23 mouse cellular contexts compared by ENCODE assay signal in the genomic region with DNA sequence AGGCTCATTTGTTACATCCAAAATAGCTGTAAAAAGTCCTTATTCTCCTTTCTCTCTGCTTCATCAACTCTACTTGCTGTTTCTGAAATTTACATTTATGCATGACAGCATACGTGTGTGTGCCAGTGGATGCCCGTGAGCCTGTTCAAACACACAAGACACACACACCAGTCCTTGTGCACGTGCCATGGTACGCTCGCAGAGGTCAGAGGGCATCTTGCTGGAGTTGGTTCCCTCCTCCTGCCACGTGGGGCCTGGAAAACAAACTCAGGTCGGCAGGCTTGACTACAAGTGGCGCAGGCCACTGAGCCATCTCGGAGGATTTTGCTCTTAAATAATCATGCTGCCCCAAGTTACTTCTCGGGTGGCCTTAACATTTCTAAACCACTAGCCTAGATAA. TPM values are rescaled to one million over a fixed set of nuclear protein-coding genes. Genes with fewer than 3 reads are reported as not detected.
DNase-seq lines count a peak whose midpoint lies in the region; ATAC-seq lines count a peak whose summit lies in the region.
"Had no signal": no experiment of that assay in that cellular context is flagged by ENCODE, and none has a peak within 500 bp of the region (broad histone marks: within the 10 kb centered on the region; RNA-seq: fewer than 3 reads in every experiment).

No protein-coding gene starts in this region.

- peak overlapping the region; percentile 49 for H3K4me3 ChIP-seq in liver, embryonic 13.5 days (replicated peaks)
- H3K4me3 ChIP-seq in hindbrain, embryonic 13.5 days: no peak overlapping the region
- H3K4me3 ChIP-seq: embryonic facial prominence, embryonic 15.5 days; left cerebral cortex, adult 2 months; midbrain, embryonic 15.5 days; neural tube, embryonic 12.5 days had no signal

- 0 out of 2 replicates have a peak, but pooled peaks have one; percentile 16 for ATAC-seq in liver, embryonic 13.5 days (ENCODE audit: low read depth)
- no peak for ATAC-seq in hindbrain, embryonic 13.5 days (ENCODE audit: low FRiP score)
- ATAC-seq: forebrain, embryonic 14.5 days; hindbrain, embryonic 16.5 days; intestine, embryonic 16.5 days; midbrain, embryonic 15.5 days had no signal

- peak; percentile 86 for DNase-seq in heart, adult 11 months
- no peak for DNase-seq in heart, adult 8-10 months (ENCODE audit: low spot score)
- DNase-seq in liver: peak; percentile 42
- no peak for DNase-seq in liver, embryonic 13.5 days
- peak; percentile 79 for DNase-seq in yolk sac, embryonic 10.5 days (ENCODE audit: low spot score)
- DNase-seq in right cerebral cortex, adult 18-20 months: no peak
- DNase-seq: B cell, adult 2 months; cerebellum, adult 18-20 months; cerebellum, postnatal 36 days; lung, postnatal 4 days had no signal

- H3K27me3 ChIP-seq in liver, embryonic 13.5 days: no peaks in the 10 kb centered on the region
- H3K27me3 ChIP-seq in hindbrain, embryonic 13.5 days: 0 out of 2 replicates have a peak, but pooled peaks cover 6% of the 10 kb centered on the region
- H3K27me3 ChIP-seq: embryonic facial prominence, embryonic 15.5 days; midbrain, embryonic 15.5 days; neural tube, embryonic 12.5 days had no signal

- no peaks in the 10 kb centered on the region for H3K9me3 ChIP-seq in liver, embryonic 13.5 days (replicated peaks)
- peaks cover 5% of the 10 kb centered on the region; the same call in 1 of the 2 replicates for H3K9me3 ChIP-seq in hindbrain, embryonic 13.5 days
- H3K9me3 ChIP-seq: embryonic facial prominence, embryonic 15.5 days; midbrain, embryonic 15.5 days; neural tube, embryonic 12.5 days had no signal

- no peak overlapping the region for H3K27ac ChIP-seq in liver, embryonic 13.5 days
- no peak overlapping the region for H3K27ac ChIP-seq in hindbrain, embryonic 13.5 days
- H3K27ac ChIP-seq: embryonic facial prominence, embryonic 15.5 days; left cerebral cortex, adult 2 months; midbrain, embryonic 15.5 days; neural tube, embryonic 12.5 days had no signal

- H3K36me3 ChIP-seq in liver, embryonic 13.5 days: no peaks in the 10 kb centered on the region
- no peaks in the 10 kb centered on the region for H3K36me3 ChIP-seq in hindbrain, embryonic 13.5 days
- H3K36me3 ChIP-seq: embryonic facial prominence, embryonic 15.5 days; midbrain, embryonic 15.5 days; neural tube, embryonic 12.5 days had no signal

- 57% methylated on average over 10 of the region's 10 CpGs for WGBS in liver, embryonic 13.5 days (ENCODE audit: insufficient replicate concordance)
- 64% methylated on average over 10 of the region's 10 CpGs for WGBS in hindbrain, embryonic 13.5 days

- H3K4me2 ChIP-seq in liver, embryonic 13.5 days: peak overlapping the region; percentile 38
- no peak overlapping the region for H3K4me2 ChIP-seq in hindbrain, embryonic 13.5 days
- H3K4me2 ChIP-seq: embryonic facial prominence, embryonic 15.5 days; heart, embryonic 11.5 days; midbrain, embryonic 15.5 days; neural tube, embryonic 12.5 days had no signal

- H3K9ac ChIP-seq in liver, embryonic 13.5 days: no peak overlapping the region
- H3K9ac ChIP-seq in hindbrain, embryonic 13.5 days: no peak overlapping the region
- H3K9ac ChIP-seq: embryonic facial prominence, embryonic 15.5 days; midbrain, embryonic 15.5 days; neural tube, embryonic 12.5 days had no signal

- H3K4me1 ChIP-seq in liver, embryonic 13.5 days (replicated peaks): no peaks in the 10 kb centered on the region
- no peaks in the 10 kb centered on the region; the same call in 1 of the 2 replicates for H3K4me1 ChIP-seq in hindbrain, embryonic 13.5 days (replicated peaks)
- H3K4me1 ChIP-seq: embryonic facial prominence, embryonic 15.5 days had no signal

RNA-seq across cellular contexts. Expression of a gene that starts 2.4 kb away (rescaled TPM):
- total RNA-seq in heart, adult 8-10 months (2022): under 1 TPM in 1 of 4 experiments, not detected in 3; 0.20 TPM
- polyA plus RNA-seq in liver, embryonic 13.5 days (2015; fragmentation: Nextera tagmentation; extraction: Ambion mirVana): 8.7 and 10.0 TPM in 2 replicates
- polyA plus RNA-seq in hindbrain, embryonic 13.5 days (2015; fragmentation: Nextera tagmentation; extraction: Ambion mirVana): 0.09 TPM in 1 of 2 replicates, not detected in the other
- total RNA-seq: hematopoietic stem cell, adult 5-6 weeks; megakaryocyte-erythroid progenitor cell, adult 5-6 weeks; MEL had no signal
- polyA plus RNA-seq: embryonic facial prominence, embryonic 15.5 days; forebrain, embryonic 14.5 days; heart, postnatal 0 days; neural tube, embryonic 12.5 days had no signal

RNA-seq across cellular contexts. Expression of a gene that starts 15.0 kb away (rescaled TPM):
- 10 to 100 TPM; 28.2 to 40.0 (median 37.1) TPM for total RNA-seq in heart, adult 8-10 months (2022)
- polyA plus RNA-seq in liver, embryonic 13.5 days (2015; fragmentation: Nextera tagmentation; extraction: Ambion mirVana): 52.0 and 62.8 TPM in 2 replicates
- 39.2 and 40.6 TPM in 2 replicates for polyA plus RNA-seq in hindbrain, embryonic 13.5 days (2015; fragmentation: Nextera tagmentation; extraction: Ambion mirVana)

RNA-seq across cellular contexts. Expression of a gene that starts 40.7 kb away (rescaled TPM):
- total RNA-seq in heart, adult 8-10 months (2022): 100 to 1,000 TPM; 607 to 701 (median 666) TPM
- 731 and 782 TPM in 2 replicates for polyA plus RNA-seq in liver, embryonic 13.5 days (2015; fragmentation: Nextera tagmentation; extraction: Ambion mirVana)
- 660 and 683 TPM in 2 replicates for polyA plus RNA-seq in hindbrain, embryonic 13.5 days (2015; fragmentation: Nextera tagmentation; extraction: Ambion mirVana)

RNA-seq across cellular contexts. Expression of a gene that starts 40.8 kb away (rescaled TPM):
- 10 to 100 TPM; 48.0 to 56.8 (median 54.2) TPM for total RNA-seq in heart, adult 8-10 months (2022)
- polyA plus RNA-seq in liver, embryonic 13.5 days (2015; fragmentation: Nextera tagmentation; extraction: Ambion mirVana): 48.6 and 53.2 TPM in 2 replicates
- 60.9 and 61.6 TPM in 2 replicates for polyA plus RNA-seq in hindbrain, embryonic 13.5 days (2015; fragmentation: Nextera tagmentation; extraction: Ambion mirVana)

Comparison
In these comparisons a context has a peak if more than half of its experiments do, and no peak if none do; other contexts are left out.
1. DNase-seq: peak in heart, adult 11 months (single experiment), liver (single experiment) and yolk sac, embryonic 10.5 days (single experiment); none in heart, adult 8-10 months (single experiment), liver, embryonic 13.5 days (single experiment) and right cerebral cortex, adult 18-20 months (single experiment).